Mouse (Mus musculus): ENCODE measurements around the gene Gdi2. TPM values are rescaled to one million over a fixed set of nuclear protein-coding genes. Genes with fewer than 3 reads are reported as not detected.

Gene Gdi2
- polyA plus RNA-seq, 1 experiment from 2014 or later, result 425 TPM

Other genes with a start within 250 kb of the Gdi2 start
- 26.6 and 28.3 TPM in 2 replicates for gene Fam208b, start 73.0 kb downstream of the Gdi2 start, polyA plus RNA-seq (2016; fragmentation: Nextera tagmentation; extraction: Ambion mirVana)
- gene Asb13, start 96.0 kb downstream of the Gdi2 start, polyA plus RNA-seq (2016; fragmentation: Nextera tagmentation; extraction: Ambion mirVana), result 12.9 and 13.6 TPM in 2 replicates